Mouse (Mus musculus) Patski (cell line): ENCODE measurements at regions not wholly inside any gene's neighbourhood (a gene's known extent, or its start where the extent isn't known, plus 50 kb on each side); places are given as distances from the start of the nearest gene placed in this dataset.
"Not testable (repeated sequence)": the region's sequence is repeated elsewhere in the genome, so short reads cannot be mapped to it uniquely, and the experiment has no call there.

ENCODE experiments used
- ATAC-seq: fragments of 100-300 bp; one replicate; pipeline ENCODE4 v1.8.0; 2021
- CTCF ChIA-PET: fragments of 350-600 bp; sonication (Branson Sonifier 250); formaldehyde crosslinking; loops from one replicate; lab custom pipeline; 2022; ENCODE audit warnings: inconsistent platforms; lab: Charles Lee
- POLR2A ChIA-PET: fragments of 350-600 bp; sonication (Branson Sonifier 250); formaldehyde crosslinking; loops from one replicate; lab custom pipeline; 2022; ENCODE audit warnings: antibody characterized with exemption, inconsistent platforms; lab: Charles Lee
- DNase-seq: peaks from one replicate; pipeline ENCODE4 v3.0.0-alpha.2; 2011; ENCODE audit warnings: low read depth, low spot score
- H3K27me3 ChIP-seq: fragments of 371-371 bp; one replicate; pipeline ENCODE4 v1.5.1; 2021
- CTCF ChIP-seq: fragments of 100-300 bp; IDR thresholded peaks from one replicate; pipeline ENCODE4 v1.5.1; 2021
- in situ Hi-C: fragments of 300-500 bp; cut with MboI; formaldehyde crosslinking; loops from 3 replicates; pipeline ENCODE4 v1.11.1; 2018; ENCODE audit warnings: low pct_unique_long_range_greater_than_20kb, mixed read lengths

DNA sequence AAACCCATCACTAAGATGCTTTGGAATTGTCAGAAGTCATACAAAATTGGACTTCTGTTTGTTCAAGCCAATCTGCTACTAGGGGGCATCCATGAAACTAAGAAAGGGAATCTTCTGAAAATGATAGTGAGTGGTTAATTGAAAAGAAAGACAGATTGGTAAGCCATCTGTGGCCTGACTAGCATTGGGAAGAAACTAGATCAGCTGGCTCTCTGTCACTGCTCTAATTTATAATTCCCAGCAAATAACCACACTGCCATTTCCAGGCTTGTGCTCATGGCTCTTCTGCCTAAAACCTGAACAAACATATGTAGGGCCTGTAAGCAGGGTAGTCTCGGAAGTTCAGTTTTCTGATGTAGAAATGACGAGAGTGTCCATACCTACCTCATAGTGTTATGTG is 569.8 kb downstream of the Pcdh19 start:
- in situ Hi-C loops = loop anchor here (10.0 kb wide), 1 partner anchor 56 kb away; no protein-coding TSS in a partner anchor
- POLR2A ChIA-PET = no interaction called here
- TF ChIP-seq CTCF = no peak
- DNase-seq (no peak), ATAC-seq (no peak)
- CTCF ChIA-PET = no interaction called here
- peaks cover 10% of the 10 kb centered on the region for H3K27me3 ChIP-seq

DNA sequence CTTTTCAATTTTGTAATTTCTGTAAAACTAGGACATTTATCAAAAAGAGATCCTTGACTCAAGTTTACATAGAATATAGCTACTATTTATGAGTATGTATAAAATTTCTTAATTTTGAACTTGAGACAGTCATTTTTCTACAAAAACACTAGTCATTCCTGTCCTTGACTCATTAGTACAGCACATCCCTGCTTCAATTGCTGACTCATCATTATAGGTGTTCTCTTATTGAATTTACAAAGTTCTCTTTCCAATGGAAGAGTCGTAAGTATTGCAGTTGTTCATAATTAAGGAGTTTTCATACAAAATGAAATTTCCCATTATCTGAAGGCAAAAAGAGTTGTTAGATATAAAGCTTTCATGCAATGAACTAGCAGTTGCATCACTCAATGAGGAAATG is 578.6 kb downstream of the Pcdh19 start:
- in situ Hi-C loops = loop anchor here (10.0 kb wide), 1 partner anchor 65 kb away; no protein-coding TSS in a partner anchor
- DNase-seq (no peak), ATAC-seq (no peak)
- peaks cover 17% of the 10 kb centered on the region for H3K27me3 ChIP-seq
- ChIA-PET CTCF (no interaction called here), POLR2A (no interaction called here)
- TF ChIP-seq CTCF = no peak

DNA sequence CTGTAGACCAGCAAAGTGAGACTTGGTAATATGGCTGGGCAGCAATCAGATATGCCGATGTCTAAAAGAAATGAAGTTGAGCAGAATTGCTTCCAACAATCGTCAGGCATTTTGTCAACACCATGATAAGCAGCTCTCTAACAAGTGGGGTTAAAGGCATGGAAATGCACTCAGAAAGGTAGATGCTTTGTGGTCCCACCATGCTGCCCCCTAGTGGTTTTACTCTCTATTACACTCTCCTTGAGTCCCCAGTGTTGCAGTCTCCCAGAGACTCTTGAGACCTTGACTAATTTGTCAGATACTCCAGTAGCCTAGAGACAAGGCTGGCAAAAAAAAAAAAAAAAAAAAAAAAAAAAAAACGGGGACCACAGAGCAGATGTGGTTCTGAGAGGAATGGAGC is 595.8 kb downstream of the Pcdh19 start:
- no peak for DNase-seq
- POLR2A ChIA-PET = no interaction called here
- in situ Hi-C loops = no loop called here
- CTCF ChIA-PET = no interaction called here
- no peak for ATAC-seq
- H3K27me3 ChIP-seq = peaks cover 3% of the 10 kb centered on the region
- peak; percentile 5 for TF ChIP-seq CTCF

DNA sequence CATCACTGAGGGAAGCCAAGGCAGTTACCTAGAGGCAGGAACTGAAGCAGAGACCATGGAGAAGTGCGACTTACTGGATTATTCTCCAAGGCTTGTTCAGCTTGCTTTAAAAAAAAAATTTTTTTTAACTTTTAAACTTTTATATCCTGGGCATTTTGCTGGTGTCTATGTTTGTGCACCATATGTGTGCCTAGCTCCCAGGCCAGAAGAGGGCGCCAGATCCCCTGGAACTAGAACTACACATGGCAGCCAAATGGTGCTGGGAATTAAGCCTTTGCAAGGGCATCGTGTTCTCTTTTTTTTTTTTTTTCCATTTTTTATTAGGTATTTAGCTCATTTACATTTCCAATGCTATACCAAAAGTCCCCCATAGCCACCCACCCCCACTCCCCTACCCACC is 624.7 kb downstream of the Pcdh19 start:
- POLR2A ChIA-PET, in situ Hi-C loops, ATAC-seq, CTCF ChIA-PET, H3K27me3 ChIP-seq, DNase-seq: not testable (repeated sequence)
- TF ChIP-seq CTCF = peak; percentile 27
